Mouse (Mus musculus) ES-E14 (cell line): Measurements from ENCODE around the gene Pitpnm3.

ENCODE experiments used
- CHD2 ChIP-seq: IDR thresholded peaks from 2 replicates; pipeline ENCODE4 v1.6.1; 2014; ENCODE audit warnings: mild to moderate bottlenecking, low read depth, low read length, inconsistent platforms
- ZC3H11A ChIP-seq: IDR thresholded peaks from 2 replicates; pipeline ENCODE4 v1.6.1; 2012; ENCODE audit warnings: low read depth, mild to moderate bottlenecking, inconsistent platforms, low read length, borderline replicate concordance
- ZNF384 ChIP-seq: IDR thresholded peaks from 2 replicates; pipeline ENCODE4 v1.6.1; 2012; ENCODE audit warnings: low read depth, low read length, inconsistent platforms

GRCm38 (mm10) chr11:72082601-72083000, 53.0 kb downstream of the Pitpnm3 start:
- TF ChIP-seq CHD2 (no peak), ZC3H11A (no peak), ZNF384 (no peak)
